Mouse (Mus musculus) liver, embryonic 16.5 days (tissue): ENCODE data around the gene Tmprss6. TPM values are rescaled to one million over a fixed set of nuclear protein-coding genes. Genes with fewer than 3 reads are reported as not detected.

Experiments
- ATAC-seq: fragments of 200-750 bp; cut with Nextera tagmentation; 2 replicates; pipeline ENCODE4 v1.8.0; 2017; ENCODE audit warnings: low read depth, mild to moderate bottlenecking, moderate number of reproducible peaks, moderate library complexity
- H3K27ac ChIP-seq: fragments of 300-500 bp; sonication (generic); 2 replicates; pipeline ENCODE4 v1.5.1; 2014; ENCODE audit warnings: mild to moderate bottlenecking, low read length
- H3K27me3 ChIP-seq: fragments of 300-500 bp; sonication (generic); 2 replicates; pipeline ENCODE4 v1.6.1; 2014; ENCODE audit warnings: low read depth, low read length, mixed read lengths; ENCODE audit not compliant: control insufficient read depth, insufficient read depth
- H3K36me3 ChIP-seq: fragments of 300-500 bp; sonication (generic); 2 replicates; pipeline ENCODE4 v1.6.1; 2014; ENCODE audit warnings: mild to moderate bottlenecking; ENCODE audit not compliant: control insufficient read depth, insufficient read depth
- H3K4me1 ChIP-seq: fragments of 300-500 bp; sonication (generic); 2 replicates; pipeline ENCODE4 v1.6.1; 2014; ENCODE audit warnings: low read depth, low read length, mixed read lengths; ENCODE audit not compliant: control insufficient read depth
- H3K4me2 ChIP-seq: fragments of 300-500 bp; sonication (generic); 2 replicates; pipeline ENCODE4 v1.6.1; 2014; ENCODE audit warnings: low read depth, low read length, mixed read lengths
- H3K4me3 ChIP-seq: fragments of 300-500 bp; sonication (generic); 2 replicates; pipeline ENCODE4 v1.5.1; 2014; ENCODE audit warnings: low read depth, mild to moderate bottlenecking, low read length
- H3K9ac ChIP-seq: fragments of 300-500 bp; sonication (generic); 2 replicates; pipeline ENCODE4 v1.6.1; 2014; ENCODE audit warnings: low read depth, low read length
- H3K9me3 ChIP-seq: fragments of 300-500 bp; sonication (generic); replicated peaks from 2 replicates; pipeline ENCODE4 v1.6.1; 2016; ENCODE audit warnings: low read length; ENCODE audit not compliant: control insufficient read depth
- WGBS: fragments of 180-500 bp; shearing (Covaris S2); extraction: QIAGEN DNeasy Blood & Tissue Kit; methylation state at CpG from one replicate; pipeline ENCODE4 v1.1.7; 2014; ENCODE audit not compliant: insufficient replicate concordance; 5-methylcytosine and 5-hydroxymethylcytosine counted together
- polyA plus RNA-seq: library from polyadenylated mRNA; unstranded; fragments of >200 nt; fragmentation: Nextera tagmentation; extraction: Ambion mirVana; gene quantifications from 2 replicates; pipeline ENCODE4 v1.2.1, GENCODE M21; 2015

Gene Tmprss6
- polyA plus RNA-seq, 1 experiment from 2014 or later, result 33.7 TPM

DNA sequence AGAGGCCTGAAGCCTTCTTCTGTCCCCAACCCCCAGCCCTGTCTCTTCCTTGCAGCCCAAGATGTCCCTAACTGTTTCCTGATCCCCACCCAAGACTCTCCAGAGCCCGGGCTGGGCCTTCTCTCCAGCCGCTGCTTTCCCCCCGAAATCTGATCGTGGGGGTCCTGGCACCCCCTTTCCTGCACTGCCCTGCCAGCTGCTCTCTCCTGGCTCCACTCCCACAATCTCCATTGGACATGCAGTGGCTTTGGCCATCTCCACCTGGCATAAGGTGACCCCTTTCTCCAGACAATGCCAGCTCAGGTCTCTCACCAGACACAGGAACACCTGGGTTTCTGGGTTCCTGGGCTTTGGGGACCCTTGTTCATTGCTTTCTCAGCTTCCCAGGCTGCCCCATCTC lies 9.6 kb upstream of the Tmprss6 start:
- Histone ChIP-seq H3K4me2 (no peak overlapping the region), H3K4me3 (no peak overlapping the region), H3K4me1 (no peaks in the 10 kb centered on the region), H3K27me3 (no peaks in the 10 kb centered on the region), H3K9ac (no peak overlapping the region), H3K9me3 (no peaks in the 10 kb centered on the region), H3K36me3 (no peaks in the 10 kb centered on the region), H3K27ac (no peak overlapping the region)
- 53% methylated on average over 4 of the region's 4 CpGs for WGBS
- ATAC-seq, result no peak

DNA sequence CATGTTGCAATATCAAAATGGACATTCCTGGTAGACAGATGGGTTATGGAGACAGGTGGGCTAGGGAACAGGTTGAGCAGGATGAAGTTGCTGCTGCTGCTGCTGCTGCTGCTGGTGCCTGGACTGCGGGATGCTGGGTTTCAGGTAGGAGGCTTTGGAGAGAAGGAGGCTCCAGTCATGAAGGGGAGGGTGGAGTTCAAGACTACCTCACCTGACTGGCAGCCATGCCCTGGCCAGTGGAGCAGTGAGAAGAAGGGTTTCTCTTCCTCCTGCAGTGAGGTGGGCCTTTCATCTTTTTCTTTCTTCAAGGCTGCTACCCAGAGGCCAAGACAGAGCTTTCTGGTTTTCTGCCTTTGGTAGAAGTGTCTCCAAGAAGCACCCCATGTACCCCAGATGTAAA lies 8.4 kb upstream of the Tmprss6 start:
- Histone ChIP-seq H3K9me3 (no peaks in the 10 kb centered on the region), H3K4me1 (peaks cover 1% of the 10 kb centered on the region; the same call in 1 of the 2 replicates), H3K4me3 (no peak overlapping the region), H3K4me2 (no peak overlapping the region), H3K27me3 (no peaks in the 10 kb centered on the region), H3K36me3 (no peaks in the 10 kb centered on the region), H3K27ac (no peak overlapping the region), H3K9ac (no peak overlapping the region)
- ATAC-seq, result no peak
- WGBS, result 63% methylated on average over 1 of the region's 1 CpGs

DNA sequence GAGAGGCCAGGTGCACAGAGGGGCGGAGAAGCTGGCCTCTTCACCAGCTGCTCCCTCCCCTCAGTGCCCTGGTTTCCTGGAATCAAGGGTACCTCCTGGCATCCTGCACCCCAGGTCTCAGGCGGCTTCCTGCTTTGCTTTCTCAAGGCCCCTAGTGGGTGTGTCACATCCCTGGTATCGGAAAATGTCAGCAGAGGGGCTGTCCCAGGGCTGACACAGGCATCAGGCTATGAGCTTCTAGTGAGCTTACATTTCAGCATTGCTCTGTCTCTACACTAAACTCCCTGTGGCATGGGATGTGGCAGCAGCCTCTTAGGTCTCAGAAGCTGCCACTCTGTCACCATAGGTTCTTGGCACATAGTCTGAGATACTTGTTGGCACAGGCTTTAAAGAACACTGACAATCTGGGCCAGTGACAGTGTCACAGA lies 7.2 kb upstream of the Tmprss6 start:
- Histone ChIP-seq H3K27ac (no peak overlapping the region), H3K4me3 (no peak overlapping the region), H3K4me1 (peaks cover 3% of the 10 kb centered on the region; the same call in 1 of the 2 replicates), H3K4me2 (no peak overlapping the region), H3K9me3 (no peaks in the 10 kb centered on the region), H3K36me3 (no peaks in the 10 kb centered on the region), H3K27me3 (no peaks in the 10 kb centered on the region), H3K9ac (no peak overlapping the region)
- WGBS, result 48% methylated on average over 3 of the region's 3 CpGs
- ATAC-seq, result no peak

DNA sequence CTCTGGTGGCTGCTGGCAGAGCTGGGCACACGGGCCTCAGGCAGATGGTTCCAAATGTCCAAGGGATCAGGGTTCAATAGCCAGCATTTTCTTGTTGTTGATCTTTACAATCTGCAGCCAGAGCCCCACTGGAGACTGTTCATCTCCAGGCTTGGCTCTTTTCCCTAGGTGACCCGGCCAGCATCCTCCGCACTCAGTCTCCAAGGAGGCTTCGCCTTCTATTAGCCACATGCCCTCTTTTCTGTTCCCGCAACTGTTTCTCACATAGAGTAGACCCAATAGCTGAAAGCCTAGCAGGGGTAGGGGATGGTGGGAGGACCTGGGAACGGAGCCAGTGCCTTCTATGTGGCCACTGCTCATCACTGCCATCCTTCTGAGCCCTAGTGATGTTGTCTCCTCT lies 5.0 kb upstream of the Tmprss6 start:
- Histone ChIP-seq H3K4me1 (peaks cover 3% of the 10 kb centered on the region), H3K36me3 (no peaks in the 10 kb centered on the region), H3K4me2 (no peak overlapping the region), H3K27ac (no peak overlapping the region), H3K27me3 (no peaks in the 10 kb centered on the region), H3K9ac (no peak overlapping the region), H3K4me3 (no peak overlapping the region), H3K9me3 (no peaks in the 10 kb centered on the region)
- WGBS, result 66% methylated on average over 6 of the region's 6 CpGs
- no peak for ATAC-seq

DNA sequence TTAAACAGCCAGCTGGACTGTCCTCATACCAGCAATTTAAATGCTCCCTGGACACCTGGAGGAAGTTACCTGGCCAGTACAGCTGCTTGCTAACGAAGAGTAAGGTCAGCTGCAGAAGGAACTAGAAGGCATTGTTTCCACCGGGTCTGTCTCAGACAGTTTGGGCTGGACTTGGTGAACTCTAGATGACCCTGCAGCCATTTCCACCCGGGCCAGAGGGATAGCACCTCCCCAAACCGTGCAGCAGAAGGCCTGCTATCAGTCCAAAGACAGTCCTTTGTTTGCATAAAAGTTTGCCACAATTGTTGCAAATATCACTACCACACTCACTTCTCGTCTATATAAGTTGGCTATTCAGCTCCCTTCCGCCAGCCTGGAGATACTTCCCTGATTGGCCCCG lies 3.5 kb upstream of the Tmprss6 start:
- no peak for ATAC-seq
- no peaks in the 10 kb centered on the region for H3K36me3 ChIP-seq
- H3K9ac ChIP-seq, result no peak overlapping the region
- no peaks in the 10 kb centered on the region for H3K9me3 ChIP-seq
- peaks cover 3% of the 10 kb centered on the region for H3K4me1 ChIP-seq
- WGBS, result 24% methylated on average over 7 of the region's 7 CpGs
- no peak overlapping the region for H3K27ac ChIP-seq
- H3K27me3 ChIP-seq, result no peaks in the 10 kb centered on the region
- no peak overlapping the region for H3K4me2 ChIP-seq
- no peak overlapping the region for H3K4me3 ChIP-seq

DNA sequence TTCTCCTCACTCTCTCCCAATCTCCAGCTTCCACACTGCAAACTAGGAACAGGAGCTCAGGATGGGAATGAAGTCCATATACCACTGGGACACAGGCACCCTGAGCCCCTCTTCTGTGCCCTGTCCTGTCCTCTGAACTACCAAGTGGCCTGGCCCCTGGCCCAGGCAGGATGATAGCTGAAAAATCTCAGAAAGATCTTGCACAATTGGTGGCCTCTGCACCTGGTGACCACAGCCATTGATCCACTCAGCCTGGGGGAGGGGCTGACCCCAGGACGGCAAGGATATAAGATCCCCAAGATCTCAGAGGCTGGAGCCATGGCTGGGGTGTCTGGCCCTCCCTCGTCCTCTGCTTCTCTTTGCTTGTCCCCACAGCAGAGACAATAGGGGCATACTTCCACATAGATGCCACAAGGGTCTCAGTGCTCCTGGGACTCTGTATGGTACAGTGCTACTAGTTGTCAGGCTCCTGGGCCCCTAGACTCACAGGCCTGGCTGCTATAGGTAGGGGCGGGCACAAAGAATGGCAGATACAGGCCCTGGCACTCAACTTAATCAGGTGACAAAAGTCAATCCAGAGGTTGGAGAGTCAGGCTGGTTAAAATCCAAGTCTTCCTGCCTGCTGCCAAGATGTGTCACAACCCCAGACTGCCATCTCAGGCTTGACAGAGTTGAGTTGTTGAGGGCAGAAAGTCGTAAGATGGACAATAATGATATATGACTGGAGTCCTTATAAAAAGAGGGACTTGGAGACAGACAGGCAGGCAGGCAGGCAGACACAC lies 2.3 kb upstream of the Tmprss6 start:
- Histone ChIP-seq H3K9ac (no peak overlapping the region), H3K36me3 (no peaks in the 10 kb centered on the region), H3K4me3 (no peak overlapping the region), H3K4me2 (no peak overlapping the region), H3K4me1 (peaks cover 3% of the 10 kb centered on the region), H3K27ac (peak overlapping the region; percentile 49), H3K9me3 (no peaks in the 10 kb centered on the region), H3K27me3 (no peaks in the 10 kb centered on the region)
- WGBS, result 48% methylated on average over 4 of the region's 4 CpGs
- peak; percentile 77 for ATAC-seq

DNA sequence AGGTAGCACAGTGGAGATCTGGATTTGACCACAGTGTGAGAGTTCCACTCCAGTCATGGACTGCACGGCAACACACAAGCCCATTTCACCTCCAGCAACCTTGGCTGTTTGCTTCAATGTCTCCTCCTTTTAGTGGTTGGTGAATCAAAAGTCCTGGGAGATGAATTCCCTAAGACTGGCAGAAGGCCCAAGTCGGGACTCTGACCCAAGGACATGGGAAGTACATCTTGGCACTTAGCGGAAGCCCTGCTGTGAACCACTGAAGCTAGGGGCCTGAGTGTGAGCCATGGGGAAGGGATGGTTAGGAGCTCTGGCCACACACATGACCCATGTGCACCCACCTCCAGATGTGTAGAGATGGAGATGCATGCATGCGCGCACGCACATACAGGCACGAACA lies 864 bp downstream of the Tmprss6 start:
- ATAC-seq, result no peak
- no peaks in the 10 kb centered on the region for H3K9me3 ChIP-seq
- no peaks in the 10 kb centered on the region for H3K36me3 ChIP-seq
- no peaks in the 10 kb centered on the region for H3K27me3 ChIP-seq
- 77% methylated on average over 7 of the region's 7 CpGs for WGBS
- peak overlapping the region; percentile 48 for H3K4me2 ChIP-seq
- H3K9ac ChIP-seq, result peak overlapping the region; percentile 50
- peaks cover 3% of the 10 kb centered on the region for H3K4me1 ChIP-seq
- no peak overlapping the region; the same call in 1 of the 2 replicates for H3K27ac ChIP-seq
- peak overlapping the region; percentile 49 for H3K4me3 ChIP-seq

DNA sequence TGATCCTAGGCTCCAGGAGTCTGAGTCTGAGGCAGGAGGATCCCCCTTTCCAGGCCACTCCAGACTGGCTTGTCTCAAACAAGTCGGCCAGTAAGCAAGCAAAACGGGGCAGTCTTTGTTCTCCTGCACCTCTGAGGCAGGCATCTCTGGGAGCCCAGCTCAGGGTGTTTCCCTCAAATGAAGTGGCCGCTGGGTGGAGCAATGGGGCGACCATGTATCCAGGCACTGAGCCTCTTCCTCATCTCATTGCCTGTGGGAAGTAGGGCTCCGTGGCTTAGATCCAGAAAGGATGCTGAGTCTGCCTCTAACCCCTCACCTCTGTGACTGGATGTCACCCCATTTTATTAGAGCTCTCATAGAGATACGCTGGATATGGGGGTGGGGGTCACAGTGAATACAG lies 1.6 kb downstream of the Tmprss6 start:
- Histone ChIP-seq H3K4me3 (0 out of 2 replicates have a peak overlapping the region, but pooled peaks have one; percentile 8), H3K4me1 (peaks cover under 1% of the 10 kb centered on the region), H3K36me3 (no peaks in the 10 kb centered on the region), H3K27ac (no peak overlapping the region), H3K4me2 (peak overlapping the region; percentile 48), H3K9me3 (no peaks in the 10 kb centered on the region), H3K27me3 (no peaks in the 10 kb centered on the region), H3K9ac (no peak overlapping the region)
- 22% methylated on average over 6 of the region's 6 CpGs for WGBS
- ATAC-seq, result no peak

DNA sequence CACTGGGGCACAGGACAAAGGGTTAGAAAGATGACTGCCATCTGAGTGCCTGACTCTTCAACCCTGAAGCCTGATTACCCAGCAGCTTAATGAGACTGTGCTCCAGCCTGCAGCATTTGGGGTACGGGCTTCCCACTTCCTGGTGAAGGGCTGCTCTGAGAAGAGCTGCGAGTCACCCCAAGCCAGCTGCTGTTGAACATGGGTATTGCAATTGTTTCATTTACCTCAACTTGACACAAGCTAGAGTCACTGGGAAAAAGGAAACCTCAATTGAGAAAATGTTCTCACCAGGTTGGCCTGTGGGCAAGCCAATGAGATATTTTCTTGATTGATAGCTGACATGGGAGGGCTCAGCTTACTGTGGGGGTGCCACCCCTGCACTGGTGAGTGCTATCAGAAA lies 5.5 kb downstream of the Tmprss6 start:
- Histone ChIP-seq H3K9me3 (no peaks in the 10 kb centered on the region), H3K27ac (no peak overlapping the region), H3K27me3 (no peaks in the 10 kb centered on the region), H3K4me2 (no peak overlapping the region), H3K36me3 (no peaks in the 10 kb centered on the region), H3K4me3 (no peak overlapping the region), H3K4me1 (no peaks in the 10 kb centered on the region; the same call in 1 of the 2 replicates), H3K9ac (no peak overlapping the region)
- no peak for ATAC-seq
- 29% methylated on average over 2 of the region's 2 CpGs for WGBS
